Mouse (Mus musculus) olfactory bulb, adult 2 months (tissue): ENCODE measurements around the gene Rcn3.

Experiments
- CTCF ChIP-seq: fragments of 200-500 bp; IDR thresholded peaks from 2 replicates; pipeline ENCODE4 v1.5.1; 2012; ENCODE audit warnings: low read depth, mild to moderate bottlenecking, low read length, moderate library complexity; ENCODE audit not compliant: insufficient read depth
- POLR2A ChIP-seq: fragments of 200-500 bp; IDR thresholded peaks from 2 replicates; pipeline ENCODE4 v1.6.1; 2012; ENCODE audit warnings: mild to moderate bottlenecking, low read depth, low read length, moderate library complexity; ENCODE audit not compliant: insufficient read depth

GRCm38 (mm10) chr7:45097479-45097878, 5.5 kb upstream of the Rcn3 start:
- TF ChIP-seq CTCF (no peak), POLR2A (no peak)
